14 mouse cellular contexts compared by ENCODE assay signal in genomic region chr6:23637081-23637480, GRCm38 (mm10). TPM values are rescaled to one million over a fixed set of nuclear protein-coding genes. Genes with fewer than 3 reads are reported as not detected.
A peak's percentile ranks its signal among the peaks of the same experiment; 100 is the strongest.
DNase-seq lines count a peak whose midpoint lies in the region; ATAC-seq lines count a peak whose summit lies in the region.
"Had no signal": no experiment of that assay in that cellular context is flagged by ENCODE, and none has a peak within 500 bp of the region (broad histone marks: within the 10 kb centered on the region; RNA-seq: fewer than 3 reads in every experiment).

No protein-coding gene starts in this region.

- no peaks in the 10 kb centered on the region for H3K27me3 ChIP-seq in intestine, embryonic 16.5 days (replicated peaks; ENCODE audit: control insufficient read depth, insufficient read depth, low read length)
- H3K27me3 ChIP-seq in heart, embryonic 10.5 days (ENCODE audit: insufficient read depth, poor library complexity, severe bottlenecking) = no peaks in the 10 kb centered on the region
- H3K27me3 ChIP-seq: hindbrain, embryonic 15.5 days; limb, embryonic 13.5 days had no signal

- WGBS in intestine, embryonic 16.5 days = 74% methylated on average over 3 of the region's 3 CpGs
- WGBS in heart, embryonic 10.5 days = 72% methylated on average over 3 of the region's 3 CpGs

- no peaks in the 10 kb centered on the region for H3K4me1 ChIP-seq in intestine, embryonic 16.5 days (ENCODE audit: control insufficient read depth, insufficient read depth, low read length)
- no peaks in the 10 kb centered on the region for H3K4me1 ChIP-seq in heart, embryonic 10.5 days
- H3K4me1 ChIP-seq: hindbrain, embryonic 15.5 days; limb, embryonic 13.5 days had no signal

- H3K9me3 ChIP-seq in intestine, embryonic 16.5 days (ENCODE audit: control insufficient read depth, low read length) = no peaks in the 10 kb centered on the region
- no peaks in the 10 kb centered on the region for H3K9me3 ChIP-seq in heart, embryonic 10.5 days
- H3K9me3 ChIP-seq: hindbrain, embryonic 15.5 days; limb, embryonic 13.5 days had no signal

- peak; percentile 4 to 8 for DNase-seq in kidney, postnatal 36 days
- DNase-seq in kidney, postnatal 14 days = no peak
- peak; percentile 86 for DNase-seq in Muller cell, postnatal 12 days (ENCODE audit: inconsistent ontology term)
- peak; percentile 35 for DNase-seq in adrenal gland, postnatal 14 days
- DNase-seq in cerebellum, postnatal 36 days = peak; percentile 66 to 70
- DNase-seq in T-cell, adult 2 months (ENCODE audit: low spot score) = no peak
- DNase-seq in heart, embryonic 10.5 days (ENCODE audit: low spot score) = no peak
- DNase-seq: heart, adult 18-20 months; lung, postnatal 14 days had no signal

- H3K36me3 ChIP-seq in intestine, embryonic 16.5 days (ENCODE audit: control insufficient read depth, insufficient read depth, low read length) = no peaks in the 10 kb centered on the region
- H3K36me3 ChIP-seq in heart, embryonic 10.5 days = no peaks in the 10 kb centered on the region
- H3K36me3 ChIP-seq: hindbrain, embryonic 15.5 days; limb, embryonic 13.5 days had no signal

- H3K27ac ChIP-seq in intestine, embryonic 16.5 days (ENCODE audit: low read length) = no peak overlapping the region
- no peak overlapping the region for H3K27ac ChIP-seq in heart, embryonic 10.5 days
- H3K27ac ChIP-seq: hindbrain, embryonic 15.5 days; limb, embryonic 13.5 days had no signal

- H3K4me2 ChIP-seq in intestine, embryonic 16.5 days (ENCODE audit: low read depth, low read length) = no peak overlapping the region
- H3K4me2 ChIP-seq: hindbrain, embryonic 15.5 days; limb, embryonic 13.5 days had no signal

- H3K9ac ChIP-seq in intestine, embryonic 16.5 days (ENCODE audit: low read depth, low read length) = no peak overlapping the region
- H3K9ac ChIP-seq: hindbrain, embryonic 15.5 days; limb, embryonic 13.5 days had no signal

- no peak for ATAC-seq in intestine, embryonic 16.5 days

- H3K4me3 ChIP-seq in intestine, embryonic 16.5 days (ENCODE audit: low read length) = no peak overlapping the region
- no peak overlapping the region for H3K4me3 ChIP-seq in heart, embryonic 10.5 days
- H3K4me3 ChIP-seq: hindbrain, embryonic 15.5 days; limb, embryonic 13.5 days; myocyte had no signal

RNA-seq across cellular contexts. Expression of gene Rnf133, which starts 13.0 kb away (rescaled TPM):
- total RNA-seq in adrenal gland, postnatal 14 days (2021) = not detected in 2 replicates
- not detected in 2 replicates for polyA plus RNA-seq in intestine, embryonic 16.5 days (2015; fragmentation: Nextera tagmentation; extraction: Ambion mirVana)
- not detected in 2 replicates for polyA plus RNA-seq in heart, embryonic 10.5 days (2016; fragmentation: Nextera tagmentation; extraction: Ambion mirVana)
- total RNA-seq: heart, adult 18-20 months had no signal
- polyA plus RNA-seq: hindbrain, embryonic 15.5 days; large intestine, adult 2 months; limb, embryonic 13.5 days; myocyte had no signal

RNA-seq across cellular contexts. Expression of gene Rnf148, which starts 17.9 kb away (rescaled TPM):
- not detected in 2 replicates for total RNA-seq in adrenal gland, postnatal 14 days (2021)
- polyA plus RNA-seq in intestine, embryonic 16.5 days (2015; fragmentation: Nextera tagmentation; extraction: Ambion mirVana) = not detected in 2 replicates
- polyA plus RNA-seq in heart, embryonic 10.5 days (2016; fragmentation: Nextera tagmentation; extraction: Ambion mirVana) = not detected in 2 replicates
- total RNA-seq: heart, adult 18-20 months had no signal
- polyA plus RNA-seq: hindbrain, embryonic 15.5 days; large intestine, adult 2 months; limb, embryonic 13.5 days; myocyte had no signal

Comparison
In these comparisons a context has a peak if more than half of its experiments do, and no peak if none do; other contexts are left out.
1. DNase-seq: peak in kidney, postnatal 36 days (2 of 2), Muller cell, postnatal 12 days (single experiment), adrenal gland, postnatal 14 days (single experiment) and cerebellum, postnatal 36 days (2 of 2); none in kidney, postnatal 14 days (single experiment), T-cell, adult 2 months (single experiment) and heart, embryonic 10.5 days (single experiment).